Mouse (Mus musculus) cerebellum, adult 11-12 months (tissue): ENCODE results near the gene Gm11037.

ENCODE experiments used
- DNase-seq: peaks from one replicate; pipeline ENCODE4 v3.0.0; 2022

Gm11037 gene

DNA sequence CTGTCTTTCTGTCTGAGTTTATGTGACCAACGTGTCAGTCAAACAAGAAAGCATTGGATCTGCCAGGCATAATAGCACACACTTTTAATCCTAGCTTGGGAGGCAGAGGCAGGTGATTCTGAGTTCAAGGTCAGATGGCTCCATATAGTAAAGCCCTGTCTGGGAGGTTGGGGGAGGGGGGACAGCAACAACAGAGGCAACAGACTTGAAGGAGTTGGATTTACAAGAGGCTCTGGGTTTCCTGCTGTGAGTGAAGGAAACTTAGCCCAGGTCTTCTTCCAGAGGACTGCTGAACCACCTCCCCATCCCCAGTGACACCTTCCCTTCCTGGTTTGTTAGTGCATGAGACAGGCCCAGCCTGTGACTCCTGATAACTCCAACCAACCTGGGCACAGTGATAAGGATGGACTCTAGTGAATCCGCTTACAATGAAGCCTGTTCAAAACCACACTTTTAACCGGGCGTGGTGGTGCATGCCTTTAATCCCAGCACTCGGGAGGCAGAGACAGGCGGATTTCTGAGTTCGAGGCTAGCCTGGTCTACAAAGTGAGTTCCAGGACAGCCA is 19.0 kb downstream of the Gm11037 start:
- no peak for DNase-seq

DNA sequence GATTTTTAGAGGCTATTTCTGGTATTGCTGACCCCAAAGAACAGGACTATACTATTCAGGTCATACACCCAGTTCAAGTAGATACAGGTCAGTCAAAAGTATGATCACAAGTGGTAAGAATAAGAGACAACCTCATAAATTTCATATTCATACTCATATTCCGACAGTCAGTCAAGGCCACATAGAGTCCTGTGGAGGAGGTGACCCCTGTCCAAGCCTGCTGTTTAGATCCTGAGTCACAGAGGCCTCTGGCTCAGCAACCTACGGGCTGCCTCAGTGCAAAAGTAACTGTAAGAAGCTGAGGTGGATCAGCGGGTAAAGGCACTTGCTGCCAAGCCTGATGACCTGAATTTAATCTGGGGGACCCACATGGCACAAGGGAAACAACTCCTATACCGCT is 20.7 kb downstream of the Gm11037 start:
- DNase-seq = no peak

DNA sequence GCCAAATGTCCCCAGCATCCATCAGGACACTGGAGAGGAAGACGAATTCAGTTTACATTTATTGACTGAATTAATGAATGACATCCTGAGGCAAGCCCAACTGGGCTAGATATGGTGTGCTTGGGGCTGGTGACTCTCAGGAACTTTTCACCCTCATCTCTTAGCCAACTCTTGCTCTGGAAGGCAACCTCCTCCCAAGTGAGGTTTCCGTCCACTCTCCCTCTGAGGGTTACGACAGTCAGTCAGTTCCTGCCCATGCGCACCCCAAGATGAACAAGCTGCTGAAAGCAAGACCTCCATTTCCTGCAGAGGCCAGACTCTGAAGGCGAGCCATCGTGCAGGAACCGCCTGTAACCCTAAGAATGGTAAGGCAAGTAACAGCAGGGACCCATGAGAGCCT is 23.7 kb downstream of the Gm11037 start:
- no peak for DNase-seq

DNA sequence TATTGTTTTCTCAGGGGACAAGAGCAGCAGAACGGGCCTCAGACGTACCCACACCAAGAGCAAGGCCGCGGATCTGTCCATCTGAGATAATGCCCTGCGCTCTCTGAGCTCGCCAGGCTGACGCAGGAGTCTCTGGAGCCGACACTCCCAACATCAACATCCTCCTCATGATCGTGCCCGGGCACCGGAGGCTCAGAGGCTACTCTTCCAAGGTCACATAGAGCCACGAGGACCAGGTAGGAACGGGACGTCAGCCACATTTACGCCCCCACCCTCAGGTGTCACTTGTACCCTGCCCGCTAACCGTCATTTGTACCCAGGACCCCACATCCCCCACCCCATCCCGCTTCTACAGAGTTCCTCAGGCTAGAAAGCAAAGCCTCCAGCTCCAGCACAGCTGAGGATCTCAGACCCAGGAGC is 26.2 kb downstream of the Gm11037 start:
- DNase-seq = no peak

DNA sequence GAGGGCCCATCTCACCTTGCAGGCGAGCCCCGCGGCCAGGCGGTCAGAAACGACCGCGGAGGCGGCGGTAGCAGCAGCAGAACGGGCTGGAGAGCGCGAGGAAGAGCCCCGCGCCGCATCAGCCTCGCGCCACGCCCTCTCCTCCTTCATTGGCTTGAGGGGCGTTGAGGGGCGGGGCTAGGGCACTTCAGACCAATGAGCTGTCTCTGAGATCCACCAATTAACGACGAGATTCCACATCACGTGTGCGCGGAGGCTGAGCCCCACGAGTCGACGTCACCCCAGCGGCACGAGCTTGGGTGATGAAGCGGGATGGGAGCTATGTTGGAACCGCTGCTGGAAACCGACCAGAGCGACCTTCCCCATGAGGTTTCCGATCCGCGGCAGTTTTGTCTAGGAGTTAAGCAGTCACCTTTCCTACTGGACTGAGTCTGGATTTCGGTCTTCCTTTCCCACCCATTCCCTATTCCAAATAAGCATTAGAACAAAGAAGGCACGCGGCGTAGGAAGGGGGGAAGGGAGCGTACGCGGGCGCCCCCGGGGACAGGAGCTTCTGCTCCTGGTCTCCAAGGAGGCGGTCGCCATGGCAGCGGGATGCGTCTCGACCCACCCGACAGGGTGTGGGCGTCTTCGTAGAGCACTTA is 26.8 kb downstream of the Gm11037 start, which contains the start of gene 1700037H04Rik:
TSS of gene 1700037H04Rik (minus strand) at position 144 of the 644 bp plus-strand sequence.
- peak; percentile 97 for DNase-seq

DNA sequence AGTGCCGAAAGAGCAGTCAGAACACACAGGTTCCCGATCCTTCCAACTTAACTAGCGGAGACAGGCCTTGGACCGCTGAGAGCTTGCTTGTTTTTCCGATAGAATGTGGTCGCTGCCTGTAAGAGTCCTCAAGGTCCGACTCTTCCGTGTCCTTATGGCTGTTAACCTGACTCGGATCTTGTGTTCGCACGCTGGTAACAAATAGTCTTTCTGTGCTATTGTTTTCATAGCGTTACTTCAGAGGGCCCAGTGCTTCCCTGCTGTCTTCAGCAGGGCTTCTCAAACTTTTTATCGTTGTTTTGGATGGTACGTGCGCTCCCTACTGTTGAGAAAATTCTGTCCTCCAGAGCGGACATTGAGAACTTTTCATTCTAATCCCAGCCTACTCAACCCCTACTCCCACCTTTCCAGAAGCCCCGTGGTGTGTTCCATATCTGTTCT is 27.4 kb downstream of the Gm11037 start:
- DNase-seq = no peak

DNA sequence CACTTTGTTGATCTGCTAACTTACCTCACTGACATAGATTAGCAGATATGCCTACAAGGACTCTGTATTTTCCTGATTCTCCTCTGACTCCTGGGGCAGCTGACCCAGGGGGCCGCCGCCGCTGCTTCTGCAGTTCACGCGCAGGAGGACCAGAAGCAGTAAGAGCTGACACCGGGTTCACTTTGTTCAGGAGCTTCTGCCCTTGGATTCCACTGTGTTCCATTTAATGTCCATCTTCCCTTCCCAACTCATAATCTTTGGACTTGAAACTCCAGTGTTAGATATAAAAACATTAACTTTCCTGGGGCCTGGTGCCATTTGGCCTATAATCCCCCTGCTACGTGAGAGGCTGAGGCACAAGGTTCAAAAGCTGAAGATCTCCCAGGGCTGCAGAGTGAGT is 30.6 kb downstream of the Gm11037 start:
- no peak for DNase-seq

DNA sequence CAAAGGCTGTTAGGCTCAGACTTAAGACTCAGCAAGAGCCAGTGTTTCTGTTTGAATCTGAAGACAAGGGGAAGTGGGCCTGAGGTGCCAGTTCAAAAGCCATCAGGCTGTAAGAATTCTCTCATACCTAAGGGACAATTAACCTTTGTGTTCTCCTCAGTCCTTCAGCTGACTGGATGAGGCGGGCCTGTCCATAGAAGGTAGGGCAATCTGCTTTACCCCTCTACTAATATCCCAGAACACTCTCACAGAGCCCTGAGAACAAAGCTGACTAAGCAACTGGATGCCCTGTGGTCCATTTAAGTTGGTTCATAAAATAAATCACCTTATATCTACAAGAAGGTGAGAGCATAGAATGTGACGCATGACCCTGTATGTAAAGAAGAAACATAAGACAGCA is 32.9 kb downstream of the Gm11037 start:
- no peak for DNase-seq

DNA sequence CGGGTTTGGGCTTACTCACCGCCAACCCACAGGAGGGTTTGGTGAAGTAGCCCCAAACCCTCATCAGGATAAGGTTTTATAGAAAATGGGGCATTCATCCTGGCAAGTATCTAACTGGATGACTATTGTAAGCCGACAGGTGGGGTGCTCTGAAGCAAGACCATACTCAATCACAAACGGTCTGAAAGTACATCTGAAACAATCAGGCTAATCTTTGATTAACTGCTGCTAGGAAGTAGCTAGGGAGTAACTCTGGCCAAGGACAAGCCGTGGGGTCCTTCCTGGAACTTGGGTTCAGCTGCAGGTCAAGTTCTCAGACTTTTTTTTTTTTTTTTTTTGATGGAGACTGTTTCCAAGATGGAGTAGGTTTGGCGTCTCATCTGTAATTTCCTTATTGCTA is 34.7 kb downstream of the Gm11037 start:
- DNase-seq = no peak

DNA sequence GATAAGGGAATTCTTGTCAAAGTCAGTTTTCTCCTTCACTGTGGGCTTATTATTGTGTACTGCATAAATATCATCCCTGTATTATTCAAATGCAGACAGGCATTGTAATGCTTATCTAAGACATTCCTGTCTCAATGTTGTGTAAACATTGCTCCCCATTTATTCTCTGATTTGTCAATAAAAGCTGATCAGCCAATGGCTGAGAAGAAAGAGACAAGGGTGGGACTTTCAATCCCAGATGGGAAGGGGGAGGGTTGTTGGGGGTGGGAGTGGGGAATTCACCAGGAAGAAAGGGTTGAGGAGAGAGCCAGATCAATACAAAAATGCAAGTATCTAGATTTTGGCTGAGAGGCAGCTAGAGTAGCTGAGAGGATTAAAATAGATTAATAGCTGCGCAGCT is 35.6 kb downstream of the Gm11037 start:
- DNase-seq = no peak

DNA sequence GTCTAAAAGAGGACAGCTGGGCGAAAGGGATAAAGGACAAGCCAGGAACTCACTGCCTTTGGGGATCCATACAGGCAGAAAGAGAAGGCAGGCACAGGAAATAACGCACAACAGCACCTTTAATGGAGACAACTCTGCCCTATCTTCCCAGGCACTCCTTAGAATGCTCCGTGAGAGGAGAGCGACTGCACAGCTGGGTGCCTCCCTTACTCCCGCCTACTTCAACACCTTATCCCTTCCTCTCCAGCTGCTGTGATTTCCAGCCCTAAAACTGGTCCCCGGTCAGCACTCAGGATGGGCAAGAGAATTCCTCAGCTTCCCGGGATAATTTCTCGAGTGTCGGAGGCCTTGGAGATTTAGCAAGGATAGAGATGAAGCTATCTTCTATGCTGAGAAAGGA is 37.6 kb downstream of the Gm11037 start:
- DNase-seq = no peak

DNA sequence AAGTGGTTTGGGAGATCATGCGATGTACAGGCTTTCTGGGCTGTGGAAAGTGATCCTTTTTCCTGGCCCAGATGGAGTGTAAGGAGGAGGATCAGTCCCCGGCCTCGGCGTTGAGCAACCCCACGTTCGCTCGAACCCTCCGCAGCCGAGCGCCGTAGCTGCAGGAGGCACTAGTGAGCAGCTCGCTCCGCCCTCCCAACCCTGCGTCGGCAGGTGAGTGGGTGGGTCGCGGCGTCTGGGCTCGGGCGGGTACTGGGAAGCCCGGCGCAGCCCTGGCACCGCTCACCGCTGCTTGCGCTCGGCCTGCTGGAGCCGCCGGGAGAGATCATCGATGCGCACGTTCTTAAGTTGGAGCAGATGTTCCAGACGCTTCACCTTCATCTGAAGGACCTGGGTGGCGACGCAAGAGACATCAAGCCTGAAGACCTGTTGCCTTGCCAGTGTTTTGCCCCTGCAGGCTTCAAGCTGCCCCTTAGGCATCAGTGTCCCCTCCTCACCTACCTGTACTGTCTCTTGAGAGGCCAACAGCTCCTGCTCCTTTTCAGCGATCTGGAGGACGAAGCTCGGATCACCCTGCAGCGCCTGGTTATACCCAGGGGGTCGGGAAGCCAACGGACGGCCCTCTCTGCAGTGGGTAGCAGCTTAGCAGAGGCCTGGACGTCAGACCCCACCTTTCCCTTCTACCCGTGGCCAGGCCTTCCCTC is 38.3 kb downstream of the Gm11037 start:
- peak; percentile 60 for DNase-seq

DNA sequence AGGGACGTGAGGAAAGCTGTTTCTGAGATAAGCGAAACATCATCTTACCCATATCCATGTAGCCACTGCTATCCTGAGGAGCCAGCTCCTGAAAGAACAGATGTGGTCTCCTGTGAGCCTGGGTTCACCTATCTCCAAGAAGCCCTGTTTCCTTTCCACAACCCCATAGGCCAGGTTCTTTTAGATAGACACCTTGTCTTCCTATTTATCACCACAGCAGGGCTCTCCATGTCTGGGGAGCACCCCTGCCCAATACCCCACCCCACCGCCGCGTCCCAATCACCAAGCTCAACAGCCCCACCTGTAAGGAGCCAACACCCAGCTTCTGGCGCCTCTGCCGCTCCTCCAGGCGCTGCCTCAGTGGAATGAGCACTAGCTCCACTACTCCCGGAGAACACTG is 39.0 kb downstream of the Gm11037 start:
- no peak for DNase-seq

DNA sequence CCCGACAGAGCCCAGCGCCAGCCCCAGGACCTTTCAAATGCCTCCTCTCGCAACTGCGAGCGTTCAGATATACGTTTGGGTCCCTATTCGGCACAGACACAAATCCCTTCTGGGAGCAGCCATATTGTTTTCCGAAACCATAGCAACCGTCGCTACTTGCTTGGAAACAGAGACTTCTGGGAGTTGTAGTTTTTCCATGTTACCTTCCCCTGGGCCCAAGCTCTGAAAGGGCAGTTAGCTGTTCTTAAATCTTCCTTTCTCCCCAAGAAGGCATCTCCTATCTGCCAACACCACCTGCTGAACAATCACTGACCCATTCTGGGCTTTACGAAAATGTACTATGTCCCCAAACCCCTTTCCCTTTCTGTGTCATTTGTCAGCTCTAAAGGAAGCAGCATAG is 41.4 kb downstream of the Gm11037 start:
- DNase-seq = peak; percentile 71

DNA sequence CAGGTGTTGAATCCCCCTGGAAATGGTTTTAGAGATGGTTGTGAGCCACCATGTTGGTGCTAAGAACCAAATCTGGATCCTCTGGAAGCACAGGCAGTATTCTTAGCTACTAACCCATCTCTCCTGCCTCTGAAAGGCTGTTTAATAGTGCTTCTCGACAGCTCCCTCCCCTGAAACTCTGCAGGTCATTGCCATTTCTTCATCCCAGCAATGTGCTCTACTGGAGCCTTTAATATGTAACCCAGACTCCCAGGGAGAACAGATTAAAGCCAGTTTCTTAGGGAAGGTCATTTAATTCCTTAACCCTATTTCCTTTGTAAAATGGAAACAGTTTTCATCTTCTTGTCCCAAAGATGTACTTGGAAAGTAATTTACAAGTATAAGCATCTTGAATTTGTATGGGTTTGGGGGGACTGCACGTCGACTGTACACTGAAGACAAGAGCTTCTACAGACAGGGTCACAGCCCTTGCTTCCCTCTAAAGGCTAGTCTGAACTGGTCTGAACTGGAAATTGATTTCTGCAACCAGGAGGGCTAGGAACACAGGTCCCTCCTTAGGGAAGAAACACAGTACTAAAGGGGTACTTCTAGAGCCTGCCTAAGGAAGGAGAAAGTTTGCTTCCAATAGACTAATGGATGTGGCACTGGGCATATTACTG is 42.1 kb downstream of the Gm11037 start:
- no peak for DNase-seq

DNA sequence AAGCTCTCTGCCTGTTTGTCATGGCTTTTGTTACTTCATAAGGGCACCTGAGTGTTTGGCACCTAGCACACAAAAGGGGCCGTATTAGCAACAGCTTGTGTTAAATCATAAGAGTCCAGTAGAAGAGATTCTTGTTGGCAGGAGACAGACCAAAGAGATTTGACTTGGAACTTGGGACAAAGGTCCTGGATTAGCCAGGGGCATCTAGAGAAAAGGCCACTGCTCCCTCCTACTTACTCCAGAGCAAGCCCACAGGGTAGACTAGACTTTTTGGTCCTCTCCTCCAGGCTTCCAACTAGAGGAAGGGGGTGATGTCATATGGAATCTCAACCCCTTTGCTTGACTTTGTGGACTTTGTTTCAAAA is 42.6 kb downstream of the Gm11037 start:
- DNase-seq = no peak

DNA sequence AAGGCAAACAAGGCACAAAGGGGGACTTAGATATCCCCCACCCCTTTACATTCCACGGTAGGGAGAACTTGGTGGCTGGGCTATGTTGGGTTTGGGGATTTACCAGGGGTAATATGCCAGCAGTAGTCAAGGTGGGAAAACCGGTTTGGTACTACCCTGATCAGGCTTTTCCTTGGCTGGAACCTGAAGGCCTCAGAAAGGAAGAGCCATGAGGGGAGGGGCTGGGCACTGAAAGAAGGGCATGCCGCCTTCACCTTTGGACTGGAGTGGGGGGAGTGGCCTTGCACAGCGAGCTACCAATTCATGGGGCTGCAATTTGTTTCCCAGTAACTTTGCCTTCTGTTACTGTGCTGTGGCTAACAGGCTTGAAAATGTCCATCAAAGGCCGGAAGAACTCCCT is 43.2 kb downstream of the Gm11037 start:
- peak; percentile 43 for DNase-seq

DNA sequence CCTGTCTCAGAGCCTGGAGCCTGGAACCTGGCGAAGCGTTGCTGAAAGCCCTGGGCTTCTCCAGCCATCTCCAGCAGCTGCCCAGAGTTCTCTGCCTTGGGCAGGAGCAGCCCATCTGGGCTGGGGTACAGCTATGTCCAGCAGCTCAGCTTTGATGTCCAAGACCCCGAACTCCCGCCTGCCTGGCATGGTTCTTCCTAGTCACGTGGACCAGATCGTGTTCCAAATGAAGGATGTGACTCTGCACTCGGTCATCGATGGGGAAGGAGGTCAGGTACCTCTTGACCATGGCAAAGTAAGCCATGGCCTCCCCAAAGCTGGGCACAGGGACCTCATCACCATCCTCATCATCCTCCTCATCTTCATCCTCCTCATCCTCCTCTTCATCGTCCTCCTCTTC is 44.6 kb downstream of the Gm11037 start:
- DNase-seq = peak; percentile 54

DNA sequence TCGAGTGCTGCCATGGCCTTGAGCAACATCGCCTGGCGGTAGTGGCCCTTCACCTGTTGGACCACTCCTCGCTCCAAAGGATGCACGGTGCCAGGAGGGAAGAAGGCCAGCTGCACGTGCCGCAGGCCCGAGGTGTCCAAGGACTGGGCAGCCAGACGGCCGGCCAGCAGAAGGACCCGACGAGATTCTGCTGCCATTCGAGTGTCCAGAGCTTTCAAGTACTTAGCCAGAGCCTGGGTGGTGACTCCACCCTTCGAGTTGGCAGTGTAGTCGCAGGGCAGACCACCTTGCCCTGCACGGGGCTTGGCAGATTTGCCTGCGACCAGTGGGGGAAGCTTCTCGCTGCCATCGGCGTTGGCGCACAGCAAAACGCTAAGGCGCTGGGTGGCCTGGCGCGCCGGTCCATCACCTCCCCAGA is 45.5 kb downstream of the Gm11037 start:
- peak; percentile 69 for DNase-seq

DNA sequence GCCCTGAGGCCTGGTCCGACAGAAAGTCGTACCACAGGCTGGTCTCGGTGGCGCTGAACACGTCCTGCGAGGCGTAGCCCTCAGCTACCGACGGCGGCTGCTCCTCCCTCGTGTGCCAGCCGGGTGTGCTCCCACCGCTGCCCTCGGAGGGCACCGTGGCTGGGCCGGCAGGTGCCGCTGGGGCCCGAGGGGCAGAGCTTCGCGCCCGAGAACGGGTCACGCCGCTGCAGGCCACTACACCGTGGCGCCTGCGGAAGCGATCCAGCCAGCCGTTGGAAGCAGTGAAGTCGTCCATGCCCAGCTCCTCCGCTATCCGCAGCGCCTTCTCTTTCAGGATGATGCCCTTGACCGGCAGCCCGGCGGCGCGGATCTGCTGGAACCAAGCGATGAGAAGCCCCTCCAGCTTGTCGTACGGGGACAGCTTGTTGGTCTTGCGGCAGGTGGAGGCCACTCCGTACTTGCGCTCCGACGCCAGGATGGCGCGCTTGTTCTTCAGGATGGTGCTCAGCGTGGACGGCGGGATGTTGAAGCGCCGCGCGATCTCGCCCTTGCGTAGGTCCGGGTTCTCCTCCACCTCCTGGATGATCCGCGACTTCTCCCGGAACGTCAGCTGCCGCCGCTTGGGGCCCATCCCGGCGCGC is 46.1 kb downstream of the Gm11037 start:
- DNase-seq = peak; percentile 78

DNA sequence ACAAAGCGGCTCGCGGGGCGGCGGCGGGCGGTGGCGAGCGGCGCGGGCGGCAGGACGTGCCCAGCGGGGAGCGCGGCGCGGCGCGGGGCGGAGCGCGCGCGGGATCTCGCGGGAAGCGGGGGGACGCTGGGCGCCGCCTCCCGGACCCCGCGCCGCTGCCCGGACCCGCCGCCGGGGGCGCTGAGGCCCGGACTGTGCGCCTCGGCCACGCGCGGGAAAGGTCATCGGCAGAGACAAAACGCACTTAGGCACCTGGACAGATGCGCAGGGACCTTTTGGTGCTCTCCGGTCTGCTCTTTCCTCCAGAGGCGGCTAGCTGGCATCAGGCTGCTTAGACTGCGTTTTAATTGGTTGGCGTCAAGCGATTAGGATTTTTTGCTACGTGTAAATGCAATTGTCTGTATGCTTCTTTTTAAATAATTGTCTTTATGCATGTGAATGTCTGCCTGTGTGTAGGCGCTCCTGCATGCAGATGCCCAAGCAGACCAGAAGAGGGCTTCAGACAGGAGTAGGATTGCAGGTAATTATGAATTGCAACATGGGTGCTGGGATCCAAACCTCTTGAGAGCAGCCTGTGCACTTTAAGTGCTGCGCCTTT is 46.8 kb downstream of the Gm11037 start, which contains the start of gene Cenpb:
TSS of gene Cenpb (minus strand) at position 78 of the 598 bp plus-strand sequence.
- peak; percentile 85 for DNase-seq
